Mouse (Mus musculus): Measurements from ENCODE around the gene Prdm10.

Gene Prdm10

GRCm38 (mm10) chr9:31280366-31281010 lies at the start of gene Prdm10:
TSS of gene Prdm10 (plus strand) at chr9:31280538.
- DNase-seq (ENCODE audit: extremely low spot score): peak; percentile 97

DNA sequence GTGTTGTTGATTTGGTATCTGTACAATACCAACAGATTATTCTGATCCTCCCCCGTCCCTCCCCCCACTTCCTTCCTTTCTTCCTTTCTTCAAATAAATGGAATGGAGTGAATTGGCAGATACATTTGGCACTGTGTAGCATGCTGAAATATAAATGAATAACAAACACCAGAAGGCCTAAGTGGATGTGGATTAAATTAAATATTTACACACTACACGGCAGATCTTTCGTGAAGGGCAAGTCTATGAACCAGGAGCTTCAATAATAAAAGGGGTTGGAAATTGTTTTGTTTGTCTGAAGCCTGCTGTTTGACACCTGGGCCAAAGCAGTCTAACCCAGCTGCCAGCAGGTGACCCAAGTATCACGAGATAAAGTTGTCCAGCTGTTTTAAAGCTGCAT lies 45.3 kb upstream of the Prdm10 start:
- no peak for DNase-seq (ENCODE audit: extremely low spot score)

GRCm38 (mm10) chr9:31235489-31235888 lies 44.8 kb upstream of the Prdm10 start:
- DNase-seq (ENCODE audit: extremely low spot score): no peak

DNA sequence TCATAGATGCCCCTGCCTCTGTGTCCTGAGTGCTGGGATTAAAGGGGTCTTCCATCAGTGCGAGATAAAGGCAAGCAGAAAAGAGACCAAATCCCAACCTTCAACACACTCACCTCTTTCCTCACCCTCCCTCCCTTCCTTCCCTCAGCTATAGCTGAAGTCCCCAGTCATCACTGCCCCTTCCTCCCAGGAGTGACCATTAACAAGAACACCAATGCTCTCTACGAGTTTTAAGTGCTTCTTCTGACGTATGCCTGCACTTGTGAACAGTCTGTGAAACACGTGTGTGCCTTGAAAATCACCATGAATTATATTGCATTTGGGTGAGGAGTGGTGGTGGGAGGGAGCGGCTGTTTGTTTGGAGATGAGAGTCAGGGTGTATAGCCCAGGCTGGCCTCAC lies 44.3 kb upstream of the Prdm10 start:
- no peak for DNase-seq (ENCODE audit: extremely low spot score)

- DNase-seq (ENCODE audit: extremely low spot score): no peak
Measured at GRCm38 (mm10) chr9:31238526-31238925, 41.8 kb upstream of the Prdm10 start.

DNA sequence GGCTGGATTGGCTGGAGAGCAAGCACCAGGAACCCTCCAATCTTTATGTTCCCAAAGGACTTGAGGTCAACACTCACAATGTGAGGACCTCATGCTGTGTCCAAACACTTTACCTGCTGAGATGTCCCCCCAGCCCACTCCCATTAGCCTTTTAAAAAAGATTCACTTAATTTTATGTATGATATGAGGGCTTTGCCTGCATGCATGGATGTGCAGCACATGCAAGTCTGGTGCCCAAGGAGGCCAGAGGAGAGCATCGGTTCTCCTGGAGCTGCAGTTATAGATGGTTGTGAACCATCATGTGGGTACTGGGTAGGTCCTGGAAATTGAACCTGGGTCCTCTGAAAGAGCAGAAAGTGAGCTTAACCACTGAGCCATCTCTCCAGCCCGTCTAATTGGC lies 40.8 kb upstream of the Prdm10 start:
- DNase-seq (ENCODE audit: extremely low spot score): no peak

DNA sequence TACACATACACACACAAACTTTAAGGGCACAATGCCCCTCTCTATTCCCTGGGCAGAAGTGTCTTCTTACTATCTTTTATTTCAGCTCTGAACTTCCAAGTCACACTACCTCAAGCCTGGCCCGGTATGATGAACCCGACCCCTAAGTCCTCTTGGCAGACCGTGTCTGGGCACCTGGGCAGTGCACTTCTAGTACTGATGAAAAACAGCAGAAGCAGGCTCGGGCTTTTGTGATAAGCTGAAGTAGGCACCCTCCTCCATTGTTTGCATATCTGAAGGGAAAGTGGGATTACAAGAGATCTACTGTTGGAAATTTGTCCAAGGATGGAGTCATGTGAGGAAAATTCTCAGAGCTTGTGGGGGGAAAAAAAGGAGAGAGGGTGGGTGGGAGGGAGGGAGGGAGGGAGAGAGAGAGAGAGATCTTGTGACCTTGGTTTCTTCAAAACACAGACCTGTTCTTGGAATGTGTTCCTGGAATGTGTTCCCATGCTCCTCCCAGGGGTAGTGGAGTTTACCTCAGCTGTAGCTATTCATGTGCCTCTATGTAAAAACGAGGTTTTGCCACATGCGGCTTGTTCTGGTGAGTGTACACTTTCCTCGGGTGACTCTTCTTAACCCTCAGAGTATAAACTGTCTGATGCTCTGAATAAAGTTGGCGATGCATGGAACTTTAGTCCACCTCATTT lies 39.7 kb upstream of the Prdm10 start:
- no peak for DNase-seq (ENCODE audit: extremely low spot score)

DNA sequence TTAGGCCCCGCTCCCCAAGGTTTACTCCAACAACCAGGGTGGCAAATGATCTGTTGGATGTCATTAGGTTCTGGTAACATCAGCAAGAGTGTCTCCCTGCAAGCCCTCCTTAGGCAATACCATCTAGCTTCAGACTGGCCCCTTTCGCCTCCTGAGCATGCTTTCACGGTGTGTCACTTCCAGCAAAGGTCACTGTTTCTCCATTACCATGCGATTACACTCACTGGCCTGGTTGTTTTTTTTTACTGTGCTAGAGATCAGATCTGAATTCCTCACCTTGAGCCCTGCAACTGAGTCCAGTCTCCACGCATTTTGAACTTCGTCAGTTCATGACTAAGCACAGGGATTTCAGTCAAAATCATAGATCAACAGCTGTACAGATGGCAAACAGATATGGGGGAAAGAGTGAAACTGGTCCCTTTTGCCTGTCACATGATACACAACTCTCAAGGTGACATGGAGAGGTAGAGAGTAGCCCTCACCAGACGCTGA lies 39.1 kb upstream of the Prdm10 start:
- DNase-seq (ENCODE audit: extremely low spot score): no peak

DNA sequence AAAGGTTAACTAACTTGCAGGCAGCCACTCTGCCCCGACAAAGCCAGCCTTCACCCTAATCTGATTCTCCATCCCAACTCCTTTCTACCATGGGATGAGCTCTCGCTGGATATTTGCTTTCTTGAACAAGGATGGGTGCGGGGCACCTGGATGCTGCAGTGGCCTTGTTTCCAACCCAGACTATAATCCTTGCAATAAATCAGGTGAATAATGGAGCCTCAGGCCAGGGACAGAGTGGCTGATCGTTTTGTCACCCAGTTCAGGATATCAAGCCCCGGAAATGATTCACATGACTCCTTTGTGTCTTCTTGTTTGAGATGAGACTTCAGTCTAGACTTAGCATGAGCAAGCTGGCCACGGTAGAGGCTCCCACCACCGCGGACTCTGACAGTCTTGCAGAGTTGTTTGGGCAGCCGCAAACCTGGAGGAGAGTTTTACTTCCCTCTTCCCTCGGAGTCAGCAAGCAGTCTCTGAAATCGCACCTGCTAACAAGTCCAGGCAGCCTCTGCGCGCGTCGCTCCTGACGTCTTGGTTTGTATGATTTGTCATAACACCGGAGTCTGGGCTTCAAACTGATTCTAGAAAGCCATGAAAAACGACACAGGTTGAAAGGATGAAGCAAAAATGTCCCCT lies 36.9 kb upstream of the Prdm10 start:
- DNase-seq (ENCODE audit: extremely low spot score): no peak

- DNase-seq (ENCODE audit: extremely low spot score): no peak
Measured at GRCm38 (mm10) chr9:31243939-31244333, 36.4 kb upstream of the Prdm10 start.

- no peak for DNase-seq (ENCODE audit: extremely low spot score)
Measured at GRCm38 (mm10) chr9:31245006-31245405, 35.3 kb upstream of the Prdm10 start.

DNA sequence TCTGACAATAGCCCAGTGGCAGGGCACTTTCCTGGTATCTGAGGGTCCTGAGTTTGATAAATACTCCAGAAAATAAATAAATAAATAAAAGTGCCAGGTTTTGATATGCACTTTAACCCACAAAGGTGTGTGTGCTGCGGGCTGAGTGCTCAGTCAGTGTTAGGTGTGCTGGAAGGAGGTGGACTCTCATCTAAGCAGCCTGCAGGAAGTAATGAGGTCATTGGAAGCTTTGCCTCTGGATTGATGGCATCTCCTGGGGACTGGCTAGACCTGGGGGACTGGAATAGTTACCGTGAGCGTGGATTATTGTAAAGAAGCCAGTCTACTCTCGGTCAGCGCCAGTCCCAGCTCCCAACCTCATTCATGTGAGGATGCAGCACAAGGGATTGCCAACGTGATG lies 33.9 kb upstream of the Prdm10 start:
- DNase-seq (ENCODE audit: extremely low spot score): no peak

- DNase-seq (ENCODE audit: extremely low spot score): no peak
Measured at GRCm38 (mm10) chr9:31247447-31248220, 32.7 kb upstream of the Prdm10 start.

DNA sequence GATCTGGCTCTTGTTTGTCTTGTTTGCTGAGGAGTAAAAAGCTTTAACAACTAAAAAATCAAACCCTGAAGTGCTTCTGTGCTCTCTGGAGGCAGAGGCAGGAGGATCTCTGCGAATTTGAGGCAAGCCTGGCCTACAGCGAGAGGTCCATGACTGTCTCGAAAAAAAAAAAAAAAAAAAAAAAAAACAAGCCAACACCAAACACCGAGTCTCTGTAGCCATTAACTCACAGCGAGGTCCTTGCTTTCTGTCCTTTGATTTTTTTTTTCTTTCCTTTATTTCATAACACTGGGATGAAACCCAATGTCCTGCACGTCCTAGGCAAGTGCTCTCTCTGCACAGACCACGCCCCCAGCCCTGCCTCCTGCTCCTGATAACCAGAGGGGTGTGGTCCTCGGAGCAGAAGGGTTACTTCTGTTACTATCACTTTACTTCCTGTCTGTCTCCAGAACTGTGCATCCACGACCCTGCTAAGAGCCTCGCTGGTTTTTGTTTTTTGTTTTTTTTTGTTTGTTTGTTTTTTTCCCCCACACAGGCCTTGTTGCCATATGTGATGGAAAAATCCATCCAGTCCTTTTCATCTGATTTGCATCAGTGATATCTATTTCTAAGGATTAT lies 28.0 kb upstream of the Prdm10 start:
- DNase-seq (ENCODE audit: extremely low spot score): no peak

DNA sequence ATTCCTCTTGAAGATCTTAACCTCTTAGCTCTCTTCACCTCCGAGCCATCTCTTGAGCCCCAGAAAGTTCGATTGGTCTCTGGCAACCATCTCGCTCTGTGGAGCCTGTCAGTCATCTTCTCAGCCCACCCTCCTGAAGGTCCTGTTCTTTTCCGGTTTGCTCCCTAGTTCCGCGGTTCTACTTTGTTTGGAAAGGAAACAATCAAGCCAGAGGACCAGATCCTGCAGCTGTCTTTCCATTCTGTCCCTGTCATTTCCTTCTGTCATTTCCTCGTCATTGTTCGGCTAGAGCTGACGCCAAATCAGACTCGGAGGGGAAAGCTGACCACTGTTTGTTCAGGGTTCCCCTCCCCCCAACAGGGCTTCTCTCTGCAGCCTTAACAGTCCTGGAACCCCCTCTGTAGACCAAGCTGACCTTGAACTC lies 27.0 kb upstream of the Prdm10 start:
- peak; percentile 32 for DNase-seq (ENCODE audit: extremely low spot score)

DNA sequence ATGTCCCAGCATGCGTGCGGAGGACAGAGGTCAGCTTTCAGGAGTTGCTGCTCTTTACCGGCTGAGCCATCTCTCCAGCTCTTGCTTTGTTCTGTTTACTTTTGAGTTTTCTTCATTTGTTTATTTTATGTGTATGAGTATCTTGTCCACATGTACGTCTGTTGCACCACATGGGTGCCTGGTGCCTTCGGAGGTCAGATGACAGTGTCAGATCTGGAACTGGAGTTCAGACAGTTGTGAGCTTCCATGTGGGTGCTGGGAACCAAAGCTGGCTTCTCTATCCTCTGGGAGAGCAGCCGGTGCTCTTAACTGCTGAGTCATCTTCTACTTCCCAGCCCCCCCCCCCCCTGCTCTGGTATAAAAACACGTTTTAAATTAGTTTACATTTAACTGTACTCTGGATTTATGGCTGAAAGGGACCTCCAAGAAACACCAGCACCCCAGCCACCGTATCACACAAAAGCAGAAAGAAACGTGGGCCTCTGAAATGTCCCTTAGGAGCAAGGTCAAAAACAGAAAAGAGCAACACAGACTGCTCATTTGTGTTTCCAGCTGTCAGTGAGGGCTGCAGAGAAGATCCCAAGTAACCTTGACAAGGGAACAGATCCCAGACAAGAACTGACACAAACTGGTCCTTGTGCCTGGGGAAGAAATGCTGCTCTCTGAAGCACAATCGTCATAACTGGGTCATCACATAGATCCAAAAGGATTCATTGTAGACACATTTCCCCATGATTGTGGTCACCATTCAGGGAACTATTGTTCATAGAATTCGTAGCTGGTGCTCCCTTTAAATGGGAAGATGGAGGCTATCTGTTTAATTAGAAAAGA lies 26.3 kb upstream of the Prdm10 start:
- no peak for DNase-seq (ENCODE audit: extremely low spot score)

DNA sequence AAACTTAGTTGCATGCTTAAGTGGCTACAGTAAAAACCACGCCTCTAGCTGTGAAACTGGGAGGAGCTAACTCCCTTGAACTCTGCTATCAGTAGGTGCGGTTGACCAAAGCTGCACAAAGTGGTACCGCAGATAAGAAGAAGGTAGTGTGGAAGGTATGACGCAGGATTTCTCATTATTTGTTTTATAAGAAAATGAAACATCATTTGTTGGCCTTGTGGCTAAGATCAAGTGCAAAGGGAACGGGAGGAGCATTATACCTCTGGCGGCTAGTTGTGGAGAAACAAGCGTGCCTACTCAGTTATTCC lies 25.7 kb upstream of the Prdm10 start:
- DNase-seq (ENCODE audit: extremely low spot score): no peak

DNA sequence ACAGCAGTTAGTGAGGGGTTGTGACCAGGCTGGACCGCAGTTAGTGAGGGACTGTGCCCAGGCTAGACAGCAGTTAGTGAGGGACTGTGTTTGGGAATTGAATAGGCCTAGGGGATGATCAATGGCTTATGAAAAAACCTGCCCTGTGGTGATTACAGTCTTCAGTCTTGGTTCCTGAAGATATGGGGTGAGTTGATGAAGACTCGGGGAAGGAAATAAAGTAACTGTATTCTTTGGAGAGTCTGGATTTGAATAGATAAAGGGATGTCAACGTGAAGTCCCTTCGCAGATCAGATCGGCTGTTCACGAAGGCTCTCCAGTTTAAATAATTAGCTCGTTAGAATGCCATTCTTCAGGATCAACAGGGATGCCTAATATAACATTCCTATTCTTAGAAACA lies 24.4 kb upstream of the Prdm10 start:
- DNase-seq (ENCODE audit: extremely low spot score): no peak

- DNase-seq (ENCODE audit: extremely low spot score): no peak
Measured at GRCm38 (mm10) chr9:31258237-31258636, 22.1 kb upstream of the Prdm10 start.

- DNase-seq (ENCODE audit: extremely low spot score): no peak
Measured at GRCm38 (mm10) chr9:31260219-31260618, 20.1 kb upstream of the Prdm10 start.
